Mouse (Mus musculus): Measurements from ENCODE around the gene Sh3bp1. TPM values are rescaled to one million over a fixed set of nuclear protein-coding genes. Genes with fewer than 3 reads are reported as not detected.

Gene Sh3bp1
- total RNA-seq, 4 experiments from 2014 or later, result 2.6 to 6.3 (median 4.1) TPM

GRCm38 (mm10) chr15:78942663-78943062, 43.1 kb downstream of the Sh3bp1 start:
- peak; percentile 82 for DNase-seq (ENCODE audit: low spot score)

- DNase-seq (ENCODE audit: low spot score), result no peak
Observed at GRCm38 (mm10) chr15:78946232-78946631, 46.7 kb downstream of the Sh3bp1 start.

GRCm38 (mm10) chr15:78947657-78948056, 48.1 kb downstream of the Sh3bp1 start, which contains the start of gene Triobp:
TSS of gene Triobp (plus strand) at chr15:78947724.
- DNase-seq (ENCODE audit: low spot score), result peak; percentile 89

GRCm38 (mm10) chr15:78948152-78948725, 48.7 kb downstream of the Sh3bp1 start:
- no peak for DNase-seq (ENCODE audit: low spot score)

- DNase-seq (ENCODE audit: low spot score), result no peak
Observed at GRCm38 (mm10) chr15:78948883-78949282, 49.3 kb downstream of the Sh3bp1 start.

GRCm38 (mm10) chr15:78955663-78956062, 56.1 kb downstream of the Sh3bp1 start:
- no peak for DNase-seq (ENCODE audit: low spot score)

GRCm38 (mm10) chr15:78956351-78956750, 56.8 kb downstream of the Sh3bp1 start:
- DNase-seq (ENCODE audit: low spot score), result no peak

- DNase-seq (ENCODE audit: low spot score), result no peak
Observed at GRCm38 (mm10) chr15:78957021-78957420, 57.5 kb downstream of the Sh3bp1 start.

- DNase-seq (ENCODE audit: low spot score), result no peak
Observed at GRCm38 (mm10) chr15:78959537-78959936, 60.0 kb downstream of the Sh3bp1 start.

- DNase-seq (ENCODE audit: low spot score), result peak; percentile 57
Observed at GRCm38 (mm10) chr15:78960088-78960487, 60.5 kb downstream of the Sh3bp1 start.

Small RNA genes within 50 kb of the gene (microRNA-seq; reads per million reads assigned to microRNA genes)
- gene Mir6955, result not detected

Other genes with a start within 250 kb of the Sh3bp1 start
- gene Elfn2, start 181.0 kb upstream of the Sh3bp1 start, total RNA-seq (2022), result 1 to 10 TPM; 1.9 to 4.4 (median 2.5) TPM
- 10 to 100 TPM in 1 of 4 experiments, 1 to 10 TPM in 3; 7.5 to 11.4 (median 9.5) TPM for gene Mfng, start 126.3 kb upstream of the Sh3bp1 start, total RNA-seq (2022)
- 10 to 100 TPM; 14.3 to 16.1 (median 15.2) TPM for gene Card10, start 96.7 kb upstream of the Sh3bp1 start, total RNA-seq (2022)
- gene Cdc42ep1, start 57.1 kb upstream of the Sh3bp1 start, total RNA-seq (2022), result 10 to 100 TPM; 30.5 to 40.3 (median 39.1) TPM
- under 1 TPM in 1 of 4 experiments, not detected in 3; 0.65 TPM for gene Lgals2, start 44.2 kb upstream of the Sh3bp1 start, total RNA-seq (2022)
- gene Gga1, start 22.6 kb upstream of the Sh3bp1 start, total RNA-seq (2022), result 10 to 100 TPM; 44.8 to 49.1 (median 46.3) TPM
- not detected for gene Gm49510, start 101 bp upstream of the Sh3bp1 start, total RNA-seq (2022)
- gene Pdxp, start 14.2 kb downstream of the Sh3bp1 start, total RNA-seq (2022), result 1 to 10 TPM in 2 of 4 experiments, under 1 TPM in 2; 0.69 to 1.0 (median 0.88) TPM
- gene Lgals1, start 27.0 kb downstream of the Sh3bp1 start, total RNA-seq (2022), result 100 to 1,000 TPM; 175 to 339 (median 222) TPM
- 10 to 100 TPM; 14.7 to 17.9 (median 17.1) TPM for gene Nol12, start 35.2 kb downstream of the Sh3bp1 start, total RNA-seq (2022)
- 10 to 100 TPM; 30.2 to 31.3 (median 31.0) TPM for gene Triobp, start 48.0 kb downstream of the Sh3bp1 start, total RNA-seq (2022)
- 10 to 100 TPM; 64.1 to 92.7 (median 77.5) TPM for gene H1f0, start 128.7 kb downstream of the Sh3bp1 start, total RNA-seq (2022)
- not detected for gene Galr3, start 142.1 kb downstream of the Sh3bp1 start, total RNA-seq (2022)
- 1 to 10 TPM; 6.3 to 8.0 (median 7.6) TPM for gene Ankrd54, start 163.1 kb downstream of the Sh3bp1 start, total RNA-seq (2022)
- gene Eif3l, start 175.4 kb downstream of the Sh3bp1 start, total RNA-seq (2022), result 10 to 100 TPM; 70.2 to 76.0 (median 74.9) TPM
- gene Micall1, start 209.1 kb downstream of the Sh3bp1 start, total RNA-seq (2022), result 10 to 100 TPM; 41.2 to 42.2 (median 41.5) TPM
- gene Polr2f, start 241.2 kb downstream of the Sh3bp1 start, total RNA-seq (2022), result 100 to 1,000 TPM; 124 to 149 (median 135) TPM
- 1 to 10 TPM; 1.6 to 2.7 (median 2.4) TPM for gene 1700088E04Rik, start 241.5 kb downstream of the Sh3bp1 start, total RNA-seq (2022)

Measured in heart, adult 8-10 months (tissue).